Mouse (Mus musculus): ENCODE results near the gene Chst3. TPM values are rescaled to one million over a fixed set of nuclear protein-coding genes. Genes with fewer than 3 reads are reported as not detected.
A peak's percentile ranks its signal among the peaks of the same experiment; 100 is the strongest.
"Not testable (repeated sequence)": the region's sequence is repeated elsewhere in the genome, so short reads cannot be mapped to it uniquely, and the experiment has no call there.

The Chst3 gene
- polyA plus RNA-seq, 1 experiment from 2014 or later, result 2.1 TPM

GRCm38 (mm10) chr10:60243941-60244340, 24.9 kb upstream of the Chst3 start:
- no peak overlapping the region for H3K27ac ChIP-seq (ENCODE audit: low read length)
- no peak overlapping the region for H3K4me3 ChIP-seq (replicated peaks; ENCODE audit: low read length)
- no peaks in the 10 kb centered on the region for H3K4me1 ChIP-seq (ENCODE audit: control insufficient read depth, insufficient read depth, low read length)
- WGBS, result 81% methylated on average over 5 of the region's 5 CpGs
- no peaks in the 10 kb centered on the region for H3K36me3 ChIP-seq (ENCODE audit: control insufficient read depth, insufficient read depth, low read length)
- H3K27me3 ChIP-seq (ENCODE audit: control insufficient read depth, insufficient read depth, low read length), result no peaks in the 10 kb centered on the region
- ATAC-seq (ENCODE audit: insufficient read depth, low FRiP score), result no peak
- H3K9me3 ChIP-seq (replicated peaks; ENCODE audit: control insufficient read depth, low read length), result peaks cover 8% of the 10 kb centered on the region; the same call in 1 of the 2 replicates
- H3K4me2 ChIP-seq (ENCODE audit: low read depth, low read length), result no peak overlapping the region
- H3K9ac ChIP-seq (ENCODE audit: low read length), result no peak overlapping the region

- H3K36me3 ChIP-seq (ENCODE audit: control insufficient read depth, insufficient read depth, low read length), result no peaks in the 10 kb centered on the region
- ATAC-seq (ENCODE audit: insufficient read depth, low FRiP score), result no peak
- H3K4me2 ChIP-seq (ENCODE audit: low read depth, low read length), result no peak overlapping the region
- WGBS, result 87% methylated on average over 6 of the region's 6 CpGs
- no peak overlapping the region for H3K4me3 ChIP-seq (replicated peaks; ENCODE audit: low read length)
- no peak overlapping the region for H3K27ac ChIP-seq (ENCODE audit: low read length)
- peaks cover 8% of the 10 kb centered on the region; the same call in 1 of the 2 replicates for H3K9me3 ChIP-seq (replicated peaks; ENCODE audit: control insufficient read depth, low read length)
- no peaks in the 10 kb centered on the region for H3K4me1 ChIP-seq (ENCODE audit: control insufficient read depth, insufficient read depth, low read length)
- no peaks in the 10 kb centered on the region for H3K27me3 ChIP-seq (ENCODE audit: control insufficient read depth, insufficient read depth, low read length)
- no peak overlapping the region for H3K9ac ChIP-seq (ENCODE audit: low read length)
Measured at GRCm38 (mm10) chr10:60240416-60240815, 21.4 kb upstream of the Chst3 start.

- Histone ChIP-seq H3K4me3 (replicated peaks; ENCODE audit: low read length) (no peak overlapping the region), H3K4me1 (ENCODE audit: control insufficient read depth, insufficient read depth, low read length) (no peaks in the 10 kb centered on the region), H3K36me3 (ENCODE audit: control insufficient read depth, insufficient read depth, low read length) (no peaks in the 10 kb centered on the region), H3K4me2 (ENCODE audit: low read depth, low read length) (no peak overlapping the region), H3K27ac (ENCODE audit: low read length) (no peak overlapping the region), H3K9me3 (replicated peaks; ENCODE audit: control insufficient read depth, low read length) (no peaks in the 10 kb centered on the region), H3K9ac (ENCODE audit: low read length) (no peak overlapping the region), H3K27me3 (ENCODE audit: control insufficient read depth, insufficient read depth, low read length) (no peaks in the 10 kb centered on the region)
- no peak for ATAC-seq (ENCODE audit: insufficient read depth, low FRiP score)
- WGBS, result 63% methylated on average over 10 of the region's 10 CpGs
Measured at GRCm38 (mm10) chr10:60237475-60238154, 18.6 kb upstream of the Chst3 start.

- not testable (repeated sequence) for H3K36me3 ChIP-seq (ENCODE audit: control insufficient read depth, insufficient read depth, low read length); H3K27me3 ChIP-seq (ENCODE audit: control insufficient read depth, insufficient read depth, low read length); H3K4me1 ChIP-seq (ENCODE audit: control insufficient read depth, insufficient read depth, low read length); H3K4me3 ChIP-seq (replicated peaks; ENCODE audit: low read length); H3K4me2 ChIP-seq (ENCODE audit: low read depth, low read length); H3K9ac ChIP-seq (ENCODE audit: low read length); ATAC-seq (ENCODE audit: insufficient read depth, low FRiP score); H3K9me3 ChIP-seq (replicated peaks; ENCODE audit: control insufficient read depth, low read length); H3K27ac ChIP-seq (ENCODE audit: low read length)
- 93% methylated on average over 6 of the region's 6 CpGs for whole genome bisulfite sequencing
Measured at GRCm38 (mm10) chr10:60235876-60236275, 16.8 kb upstream of the Chst3 start.

- Histone ChIP-seq H3K4me2 (ENCODE audit: low read depth, low read length) (no peak overlapping the region), H3K4me1 (ENCODE audit: control insufficient read depth, insufficient read depth, low read length) (peaks cover 4% of the 10 kb centered on the region; the same call in 1 of the 2 replicates), H3K27ac (ENCODE audit: low read length) (no peak overlapping the region), H3K9me3 (replicated peaks; ENCODE audit: control insufficient read depth, low read length) (no peaks in the 10 kb centered on the region), H3K9ac (ENCODE audit: low read length) (no peak overlapping the region), H3K27me3 (ENCODE audit: control insufficient read depth, insufficient read depth, low read length) (no peaks in the 10 kb centered on the region), H3K4me3 (replicated peaks; ENCODE audit: low read length) (no peak overlapping the region), H3K36me3 (ENCODE audit: control insufficient read depth, insufficient read depth, low read length) (no peaks in the 10 kb centered on the region)
- no peak for ATAC-seq (ENCODE audit: insufficient read depth, low FRiP score)
- WGBS, result 69% methylated on average over 9 of the region's 9 CpGs
Measured at GRCm38 (mm10) chr10:60234006-60234405, 14.9 kb upstream of the Chst3 start.

GRCm38 (mm10) chr10:60230321-60231088, 11.4 kb upstream of the Chst3 start:
- no peak overlapping the region for H3K4me2 ChIP-seq (ENCODE audit: low read depth, low read length)
- peak overlapping the region; percentile 48 for H3K27ac ChIP-seq (ENCODE audit: low read length)
- no peaks in the 10 kb centered on the region for H3K27me3 ChIP-seq (ENCODE audit: control insufficient read depth, insufficient read depth, low read length)
- H3K9me3 ChIP-seq (replicated peaks; ENCODE audit: control insufficient read depth, low read length), result no peaks in the 10 kb centered on the region
- ATAC-seq (ENCODE audit: insufficient read depth, low FRiP score), result peak; percentile 38; the same call in 1 of the 2 replicates
- H3K9ac ChIP-seq (ENCODE audit: low read length), result no peak overlapping the region
- 59% methylated on average over 6 of the region's 6 CpGs for WGBS
- H3K4me1 ChIP-seq (ENCODE audit: control insufficient read depth, insufficient read depth, low read length), result peaks cover 4% of the 10 kb centered on the region; the same call in 1 of the 2 replicates
- no peak overlapping the region for H3K4me3 ChIP-seq (replicated peaks; ENCODE audit: low read length)
- H3K36me3 ChIP-seq (ENCODE audit: control insufficient read depth, insufficient read depth, low read length), result no peaks in the 10 kb centered on the region

GRCm38 (mm10) chr10:60229113-60229512, 10.1 kb upstream of the Chst3 start:
- Histone ChIP-seq H3K4me1 (ENCODE audit: control insufficient read depth, insufficient read depth, low read length) (peaks cover 4% of the 10 kb centered on the region; the same call in 1 of the 2 replicates), H3K4me3 (replicated peaks; ENCODE audit: low read length) (no peak overlapping the region), H3K27me3 (ENCODE audit: control insufficient read depth, insufficient read depth, low read length) (no peaks in the 10 kb centered on the region), H3K9ac (ENCODE audit: low read length) (no peak overlapping the region), H3K27ac (ENCODE audit: low read length) (no peak overlapping the region), H3K36me3 (ENCODE audit: control insufficient read depth, insufficient read depth, low read length) (no peaks in the 10 kb centered on the region), H3K9me3 (replicated peaks; ENCODE audit: control insufficient read depth, low read length) (no peaks in the 10 kb centered on the region), H3K4me2 (ENCODE audit: low read depth, low read length) (no peak overlapping the region)
- 81% methylated on average over 6 of the region's 6 CpGs for WGBS
- ATAC-seq (ENCODE audit: insufficient read depth, low FRiP score), result no peak

GRCm38 (mm10) chr10:60227666-60228065, 8.6 kb upstream of the Chst3 start:
- ATAC-seq (ENCODE audit: insufficient read depth, low FRiP score), result no peak
- H3K9me3 ChIP-seq (replicated peaks; ENCODE audit: control insufficient read depth, low read length), result no peaks in the 10 kb centered on the region
- no peaks in the 10 kb centered on the region for H3K27me3 ChIP-seq (ENCODE audit: control insufficient read depth, insufficient read depth, low read length)
- H3K4me2 ChIP-seq (ENCODE audit: low read depth, low read length), result no peak overlapping the region
- WGBS, result 71% methylated on average over 4 of the region's 4 CpGs
- no peak overlapping the region for H3K27ac ChIP-seq (ENCODE audit: low read length)
- peaks cover 4% of the 10 kb centered on the region; the same call in 1 of the 2 replicates for H3K4me1 ChIP-seq (ENCODE audit: control insufficient read depth, insufficient read depth, low read length)
- H3K9ac ChIP-seq (ENCODE audit: low read length), result no peak overlapping the region
- H3K36me3 ChIP-seq (ENCODE audit: control insufficient read depth, insufficient read depth, low read length), result no peaks in the 10 kb centered on the region
- no peak overlapping the region for H3K4me3 ChIP-seq (replicated peaks; ENCODE audit: low read length)

GRCm38 (mm10) chr10:60224601-60225000, 5.5 kb upstream of the Chst3 start:
- Histone ChIP-seq H3K9ac (ENCODE audit: low read length) (no peak overlapping the region), H3K9me3 (replicated peaks; ENCODE audit: control insufficient read depth, low read length) (no peaks in the 10 kb centered on the region), H3K27ac (ENCODE audit: low read length) (no peak overlapping the region), H3K36me3 (ENCODE audit: control insufficient read depth, insufficient read depth, low read length) (no peaks in the 10 kb centered on the region), H3K4me2 (ENCODE audit: low read depth, low read length) (no peak overlapping the region), H3K27me3 (ENCODE audit: control insufficient read depth, insufficient read depth, low read length) (no peaks in the 10 kb centered on the region), H3K4me1 (ENCODE audit: control insufficient read depth, insufficient read depth, low read length) (no peaks in the 10 kb centered on the region), H3K4me3 (replicated peaks; ENCODE audit: low read length) (no peak overlapping the region)
- no peak for ATAC-seq (ENCODE audit: insufficient read depth, low FRiP score)
- 68% methylated on average over 2 of the region's 2 CpGs for WGBS

Measured in stomach, embryonic 16.5 days (tissue).